Mouse (Mus musculus) bone marrow, adult 2 months (tissue): Measurements from ENCODE around the gene Sec24a. TPM values are rescaled to one million over a fixed set of nuclear protein-coding genes. Genes with fewer than 3 reads are reported as not detected.
"Not testable (repeated sequence)": the region's sequence is repeated elsewhere in the genome, so short reads cannot be mapped to it uniquely, and the experiment has no call there.

Source experiments
- H3K27ac ChIP-seq: fragments of 200-500 bp; 2 replicates; pipeline ENCODE4 v1.5.1; 2012; ENCODE audit warnings: low read depth, mild to moderate bottlenecking, control low read depth, inconsistent platforms, low read length; ENCODE audit not compliant: control insufficient read depth, poor library complexity, insufficient read depth
- H3K4me1 ChIP-seq: fragments of 200-500 bp; 2 replicates; pipeline ENCODE4 v1.6.1; 2011; ENCODE audit warnings: low read length; ENCODE audit not compliant: control insufficient read depth, insufficient read depth
- H3K4me3 ChIP-seq: fragments of 200-500 bp; replicated peaks from 2 replicates; pipeline ENCODE3; 2011; ENCODE audit warnings: mild to moderate bottlenecking, low read depth, low read length, control low read depth; ENCODE audit not compliant: control insufficient read depth
- CTCF ChIP-seq: fragments of 200-500 bp; IDR thresholded peaks from 2 replicates; pipeline ENCODE4 v1.5.1; 2011; ENCODE audit warnings: low read length, control low read depth; ENCODE audit not compliant: control insufficient read depth, insufficient read depth
- POLR2A ChIP-seq: fragments of 200-500 bp; IDR thresholded peaks from 2 replicates; pipeline ENCODE4 v1.6.1; 2011; ENCODE audit warnings: low read depth, mild to moderate bottlenecking, control low read depth, low read length, borderline replicate concordance; ENCODE audit not compliant: control insufficient read depth
- WGBS: fragments of 180-500 bp; shearing (Covaris S2); methylation state at CpG from one replicate; pipeline ENCODE4 v1.1.7; 2018; 5-methylcytosine and 5-hydroxymethylcytosine counted together
- polyA plus RNA-seq: library from polyadenylated mRNA; stranded (reverse); fragments of >200 nt; gene quantifications from 2 replicates; pipeline ENCODE4 v1.2.4, GENCODE M21; 2011; ENCODE audit warnings: low replicate concordance; ENCODE audit not compliant: missing spikeins, insufficient read depth, insufficient read length

Sec24a gene
- polyA plus RNA-seq, 1 experiment, result 4.3 TPM

DNA sequence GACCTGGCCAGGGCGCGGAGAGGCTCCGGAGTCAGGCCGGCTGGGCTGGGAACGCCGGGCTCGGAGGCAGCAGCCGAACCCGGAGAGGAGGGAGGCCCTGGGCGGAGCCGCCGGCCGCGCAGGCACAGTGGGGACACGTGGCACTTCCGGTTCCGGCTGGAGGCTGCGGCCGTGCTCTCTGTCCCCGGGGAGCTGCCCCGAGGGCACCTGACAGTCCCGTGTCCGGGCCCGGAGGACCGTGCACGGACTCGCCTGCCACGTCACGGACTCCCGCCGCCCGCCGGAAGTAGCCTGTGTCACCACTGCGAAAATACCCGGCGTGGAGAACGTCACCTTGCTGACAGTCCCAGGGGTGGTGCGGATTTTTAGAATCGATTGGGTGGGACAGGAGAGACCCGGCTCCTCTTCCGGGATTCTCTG, 7.1 kb downstream of the Sec24a start:
- Histone ChIP-seq H3K27ac (peak overlapping the region; percentile 83), H3K4me3 (peak overlapping the region; percentile 98), H3K4me1 (no peaks in the 10 kb centered on the region; the same call in 1 of the 2 replicates)
- WGBS, result under 1% methylated on average over 41 of the region's 41 CpGs
- peak; percentile 88; the same call in 1 of the 2 replicates for TF ChIP-seq POLR2A
- TF ChIP-seq CTCF, result no peak

DNA sequence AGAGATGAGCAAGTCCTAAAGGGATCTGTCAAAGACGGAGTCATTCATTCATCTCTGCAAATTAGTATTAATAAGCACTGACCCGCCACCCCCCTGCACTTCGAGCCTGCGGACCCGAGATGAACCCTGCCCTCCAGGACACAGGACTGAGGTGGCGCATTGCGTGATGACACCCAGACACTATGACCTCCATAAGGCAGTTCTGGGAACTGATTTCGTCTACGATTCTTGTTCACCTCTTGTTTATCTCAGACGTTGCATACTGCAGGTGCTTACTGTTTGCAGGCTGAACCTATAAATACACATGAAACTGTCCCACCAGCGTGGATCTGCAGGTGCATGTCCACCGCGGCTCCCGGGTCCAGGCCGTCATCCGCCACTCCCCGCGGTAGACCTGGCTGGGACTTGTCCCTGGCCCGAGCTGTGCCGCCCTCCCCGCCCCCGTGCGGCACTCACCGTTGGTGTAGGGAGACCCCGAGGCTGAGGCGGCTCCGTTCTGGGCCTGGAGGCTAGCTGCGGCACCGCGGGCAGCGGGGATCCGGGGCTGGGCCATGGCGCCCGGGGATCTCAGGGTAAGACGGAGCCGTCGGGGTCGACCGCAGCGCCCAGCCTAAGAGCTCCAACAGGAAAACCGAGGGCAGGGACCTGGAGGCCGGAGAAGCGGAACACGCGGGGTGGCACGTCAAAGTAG, 7.7 kb downstream of the Sec24a start:
- no peak for TF ChIP-seq POLR2A
- peak overlapping the region; percentile 83 for H3K27ac ChIP-seq
- peak overlapping the region; percentile 98 for H3K4me3 ChIP-seq
- 2% methylated on average over 46 of the region's 46 CpGs for WGBS
- H3K4me1 ChIP-seq, result no peaks in the 10 kb centered on the region; the same call in 1 of the 2 replicates

GRCm38 (mm10) chr11:51751623-51752225, 11.7 kb downstream of the Sec24a start:
- not testable (repeated sequence) for H3K4me3 ChIP-seq
- 80% methylated on average over 6 of the region's 6 CpGs for WGBS

GRCm38 (mm10) chr11:51746096-51746495, 17.3 kb downstream of the Sec24a start:
- 91% methylated on average over 1 of the region's 1 CpGs for WGBS
- TF ChIP-seq CTCF, result no peak
- no peak for TF ChIP-seq POLR2A
- H3K4me3 ChIP-seq, result no peak overlapping the region
- H3K27ac ChIP-seq, result no peak overlapping the region
- H3K4me1 ChIP-seq, result peaks cover 1% of the 10 kb centered on the region; the same call in 1 of the 2 replicates

More at GRCm38 (mm10) chr11:51751623-51752225, 11.7 kb downstream of the Sec24a start:
- H3K4me1 ChIP-seq, H3K27ac ChIP-seq: not testable (repeated sequence)

DNA sequence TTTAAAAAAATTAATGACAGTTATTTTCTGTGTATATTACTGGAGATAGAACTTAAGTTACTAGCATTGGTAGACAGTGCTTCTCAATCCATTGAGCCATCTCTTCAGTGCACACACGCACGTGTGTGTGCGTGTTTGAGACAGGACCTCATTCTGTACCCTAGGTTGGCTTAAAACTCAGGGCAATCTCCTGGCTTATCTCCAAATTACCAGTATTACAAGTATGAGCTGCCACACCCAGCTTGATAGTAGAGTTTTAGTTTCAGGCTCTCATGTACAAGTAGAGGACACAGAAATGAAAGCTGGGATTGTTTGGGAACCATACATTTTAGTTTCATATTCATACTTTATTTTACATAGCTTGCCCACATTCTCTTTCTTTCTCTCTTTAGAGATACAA, 22.7 kb downstream of the Sec24a start:
- H3K4me1 ChIP-seq, result peaks cover 4% of the 10 kb centered on the region
- WGBS, result 73% methylated on average over 3 of the region's 3 CpGs
- no peak overlapping the region for H3K27ac ChIP-seq
- TF ChIP-seq CTCF, result no peak
- TF ChIP-seq POLR2A, result no peak
- no peak overlapping the region for H3K4me3 ChIP-seq

DNA sequence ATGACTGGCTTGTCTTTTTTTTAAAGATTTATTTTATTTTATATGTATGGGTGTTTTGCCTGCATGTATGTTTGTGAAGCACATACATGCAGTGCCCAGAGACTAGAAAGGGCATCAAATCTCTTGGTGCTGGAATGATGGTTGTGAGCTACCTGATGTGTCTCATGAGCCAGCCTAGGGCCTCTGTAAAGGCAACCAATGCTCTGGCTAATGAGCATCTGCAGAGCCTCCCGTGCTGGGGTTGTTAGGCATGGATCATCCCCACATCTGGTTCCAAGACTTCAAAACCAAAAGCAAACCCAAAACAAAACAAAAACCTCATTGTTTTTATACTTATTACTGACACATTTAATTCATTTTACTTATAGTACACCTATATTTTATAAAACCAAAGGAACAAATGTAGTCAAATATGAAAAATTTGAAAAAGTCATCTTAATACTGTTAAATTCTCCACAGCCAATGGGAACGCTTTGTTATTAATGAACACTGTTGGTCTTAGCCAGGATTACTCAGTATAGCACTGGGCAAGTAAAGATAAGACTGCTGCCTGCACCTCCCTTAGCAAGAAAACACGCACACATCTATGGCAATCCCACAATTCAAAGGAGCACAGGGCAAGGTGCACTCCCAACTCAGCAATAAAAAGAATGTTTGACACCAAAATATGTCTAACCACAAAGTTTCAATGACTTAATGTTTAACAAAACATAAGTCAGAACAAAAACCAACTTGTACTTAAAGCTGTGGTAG, 24.6 kb downstream of the Sec24a start:
- no peak for TF ChIP-seq POLR2A
- TF ChIP-seq CTCF, result no peak
- peaks cover 4% of the 10 kb centered on the region for H3K4me1 ChIP-seq
- H3K27ac ChIP-seq, result no peak overlapping the region; the same call in 1 of the 2 replicates
- no peak overlapping the region for H3K4me3 ChIP-seq
- 77% methylated on average over 3 of the region's 3 CpGs for WGBS

DNA sequence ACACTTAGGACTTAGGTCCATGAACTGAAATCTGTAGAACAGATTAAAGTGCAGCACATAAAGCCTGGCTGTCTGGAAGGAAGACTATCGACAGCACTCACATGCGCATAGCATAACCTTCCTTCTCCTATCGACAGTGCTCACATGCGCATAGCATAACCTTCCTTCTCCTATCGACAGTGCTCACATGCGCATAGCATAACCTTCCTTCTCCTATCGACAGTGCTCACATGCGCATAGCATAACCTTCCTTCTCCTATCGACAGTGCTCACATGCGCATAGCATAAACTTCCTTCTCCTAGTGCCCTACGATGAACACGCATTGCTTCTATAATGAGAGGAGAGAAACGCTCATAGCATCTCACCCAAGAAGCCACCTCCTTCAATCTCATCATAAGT, 29.2 kb downstream of the Sec24a start:
- H3K4me1 ChIP-seq, H3K4me3 ChIP-seq, H3K27ac ChIP-seq: not testable (repeated sequence)
- WGBS, result 94% methylated on average over 13 of the region's 13 CpGs

GRCm38 (mm10) chr11:51732883-51733282, 30.6 kb downstream of the Sec24a start:
- Histone ChIP-seq H3K4me3 (no peak overlapping the region), H3K27ac (no peak overlapping the region), H3K4me1 (no peaks in the 10 kb centered on the region)
- TF ChIP-seq CTCF (no peak), POLR2A (no peak)
- WGBS, result 43% methylated on average over 1 of the region's 1 CpGs
